In genomic region chr1:134036492-134036891, GRCm38 (mm10) we compare ENCODE assay signal across 12 mouse cellular contexts. TPM values are rescaled to one million over a fixed set of nuclear protein-coding genes. Genes with fewer than 3 reads are reported as not detected.
DNase-seq lines count a peak whose midpoint lies in the region; ATAC-seq and TF ChIP-seq lines count a peak whose summit lies in the region.
"Had no signal": no experiment of that assay in that cellular context is flagged by ENCODE, and none has a peak within 500 bp of the region (broad histone marks: within the 10 kb centered on the region; RNA-seq: fewer than 3 reads in every experiment).

No protein-coding gene starts in this region.

- no peak overlapping the region for H3K4me2 ChIP-seq in forebrain, postnatal 0 days (ENCODE audit: low read depth)
- no peak overlapping the region for H3K4me2 ChIP-seq in forebrain, embryonic 16.5 days (ENCODE audit: low read length)
- H3K4me2 ChIP-seq in kidney, embryonic 16.5 days (replicated peaks; ENCODE audit: low read depth, low read length), result peak overlapping the region; percentile 45; the same call in 1 of the 2 replicates
- no peak overlapping the region for H3K4me2 ChIP-seq in midbrain, postnatal 0 days (ENCODE audit: low read depth, low read length, poor library complexity, severe bottlenecking)
- H3K4me2 ChIP-seq in midbrain, embryonic 15.5 days, result no peak overlapping the region

- no peak overlapping the region for H3K27ac ChIP-seq in forebrain, postnatal 0 days (ENCODE audit: low read depth, low read length)
- no peak overlapping the region for H3K27ac ChIP-seq in forebrain, embryonic 16.5 days (ENCODE audit: low read length)
- no peak overlapping the region for H3K27ac ChIP-seq in kidney, embryonic 16.5 days (ENCODE audit: low read length)
- H3K27ac ChIP-seq in midbrain, postnatal 0 days (ENCODE audit: low read depth, low read length), result no peak overlapping the region
- H3K27ac ChIP-seq in midbrain, embryonic 15.5 days, result no peak overlapping the region
- no peak overlapping the region for H3K27ac ChIP-seq in small intestine, adult 2 months (ENCODE audit: insufficient read depth, low read depth, low read length)

- WGBS in forebrain, postnatal 0 days, result 77% methylated on average over 2 of the region's 2 CpGs
- WGBS in forebrain, embryonic 16.5 days, result 61% methylated on average over 2 of the region's 2 CpGs
- WGBS in kidney, embryonic 16.5 days, result 69% methylated on average over 2 of the region's 2 CpGs
- WGBS in midbrain, postnatal 0 days, result 63% methylated on average over 2 of the region's 2 CpGs
- 61% methylated on average over 2 of the region's 2 CpGs for WGBS in midbrain, embryonic 15.5 days
- 65% methylated on average over 2 of the region's 2 CpGs for WGBS in small intestine, adult 2 months

- DNase-seq in forebrain, postnatal 0 days, result no peak
- DNase-seq in kidney, adult 18-20 months, result no peak
- DNase-seq in midbrain, postnatal 0 days (ENCODE audit: low spot score), result no peak
- no peak for DNase-seq in thymus, postnatal 36 days
- DNase-seq: cerebellum, postnatal 36 days; kidney, adult 8-10 months had no signal

- no peak for ATAC-seq in forebrain, postnatal 0 days
- no peak for ATAC-seq in forebrain, embryonic 16.5 days
- no peak for ATAC-seq in kidney, embryonic 16.5 days (ENCODE audit: low FRiP score, low TSS enrichment)
- no peak for ATAC-seq in midbrain, postnatal 0 days (ENCODE audit: low FRiP score)
- ATAC-seq in midbrain, embryonic 15.5 days (replicated peaks), result no peak

- H3K27me3 ChIP-seq in forebrain, postnatal 0 days (ENCODE audit: insufficient read depth, low read length), result no peaks in the 10 kb centered on the region
- no peaks in the 10 kb centered on the region for H3K27me3 ChIP-seq in forebrain, embryonic 16.5 days (replicated peaks; ENCODE audit: control insufficient read depth, insufficient read depth, low read length)
- H3K27me3 ChIP-seq in kidney, embryonic 16.5 days (ENCODE audit: insufficient read depth, low read length), result no peaks in the 10 kb centered on the region
- no peaks in the 10 kb centered on the region for H3K27me3 ChIP-seq in midbrain, postnatal 0 days (ENCODE audit: insufficient read depth, low read length)
- H3K27me3 ChIP-seq in midbrain, embryonic 15.5 days (replicated peaks), result no peaks in the 10 kb centered on the region
- no peaks in the 10 kb centered on the region for H3K27me3 ChIP-seq in small intestine, adult 2 months (ENCODE audit: control insufficient read depth, insufficient read depth, low read length)

- H3K9ac ChIP-seq in forebrain, postnatal 0 days, result no peak overlapping the region
- no peak overlapping the region for H3K9ac ChIP-seq in forebrain, embryonic 16.5 days (replicated peaks; ENCODE audit: low read depth, low read length)
- no peak overlapping the region for H3K9ac ChIP-seq in kidney, embryonic 16.5 days (replicated peaks; ENCODE audit: low read length)
- no peak overlapping the region for H3K9ac ChIP-seq in midbrain, postnatal 0 days (replicated peaks; ENCODE audit: low read length, poor library complexity, severe bottlenecking)
- no peak overlapping the region for H3K9ac ChIP-seq in midbrain, embryonic 15.5 days

- TF ChIP-seq POLR2A in small intestine, adult 2 months (IDR thresholded peaks at IDR 0.05; ENCODE audit: low read depth, low read length), result no peak

- no peaks in the 10 kb centered on the region for H3K36me3 ChIP-seq in forebrain, postnatal 0 days (ENCODE audit: insufficient read depth)
- H3K36me3 ChIP-seq in forebrain, embryonic 16.5 days (ENCODE audit: control insufficient read depth, insufficient read depth), result no peaks in the 10 kb centered on the region
- H3K36me3 ChIP-seq in kidney, embryonic 16.5 days (ENCODE audit: insufficient read depth, low read length), result no peaks in the 10 kb centered on the region
- no peaks in the 10 kb centered on the region for H3K36me3 ChIP-seq in midbrain, postnatal 0 days (ENCODE audit: insufficient read depth, low read length)
- H3K36me3 ChIP-seq in midbrain, embryonic 15.5 days (replicated peaks), result no peaks in the 10 kb centered on the region
- H3K36me3 ChIP-seq in small intestine, adult 2 months (ENCODE audit: control insufficient read depth, insufficient read depth, low read length), result no peaks in the 10 kb centered on the region

- TF ChIP-seq CTCF in forebrain, postnatal 0 days (IDR thresholded peaks at IDR 0.05; ENCODE audit: low read depth), result peak; percentile 39
- TF ChIP-seq CTCF in midbrain, postnatal 0 days (IDR thresholded peaks at IDR 0.05), result peak; percentile 33; the same call in 1 of the 2 replicates
- peak; percentile 22; the same call in 1 of the 2 replicates for TF ChIP-seq CTCF in small intestine, adult 2 months (IDR thresholded peaks at IDR 0.05; ENCODE audit: extremely low read depth, insufficient read length, insufficient replicate concordance, low read depth, low read length)

- H3K4me1 ChIP-seq in forebrain, postnatal 0 days (ENCODE audit: insufficient read depth), result no peaks in the 10 kb centered on the region
- no peaks in the 10 kb centered on the region for H3K4me1 ChIP-seq in forebrain, embryonic 16.5 days (replicated peaks; ENCODE audit: control insufficient read depth, insufficient read depth, low read length)
- H3K4me1 ChIP-seq in kidney, embryonic 16.5 days (ENCODE audit: insufficient read depth, low read length), result peaks cover 15% of the 10 kb centered on the region
- no peaks in the 10 kb centered on the region for H3K4me1 ChIP-seq in midbrain, postnatal 0 days (ENCODE audit: insufficient read depth, low read length)
- H3K4me1 ChIP-seq in midbrain, embryonic 15.5 days, result no peaks in the 10 kb centered on the region
- no peaks in the 10 kb centered on the region for H3K4me1 ChIP-seq in small intestine, adult 2 months (ENCODE audit: control insufficient read depth, insufficient read depth, insufficient read length, low read length)
- H3K4me1 ChIP-seq: megakaryocyte, embryonic 14.5 days had no signal

- no peak overlapping the region for H3K4me3 ChIP-seq in forebrain, postnatal 0 days (ENCODE audit: low read depth, low read length)
- no peak overlapping the region for H3K4me3 ChIP-seq in forebrain, embryonic 16.5 days (replicated peaks; ENCODE audit: low read length)
- no peak overlapping the region for H3K4me3 ChIP-seq in kidney, embryonic 16.5 days (ENCODE audit: low read length)
- no peak overlapping the region for H3K4me3 ChIP-seq in midbrain, postnatal 0 days (ENCODE audit: low read depth, low read length)
- no peak overlapping the region for H3K4me3 ChIP-seq in midbrain, embryonic 15.5 days
- no peak overlapping the region for H3K4me3 ChIP-seq in small intestine, adult 2 months (ENCODE audit: low read depth, low read length)
- H3K4me3 ChIP-seq: erythroblast, embryonic 14.5 days; megakaryocyte, embryonic 14.5 days had no signal

- H3K9me3 ChIP-seq in forebrain, postnatal 0 days (ENCODE audit: low read length), result no peaks in the 10 kb centered on the region
- H3K9me3 ChIP-seq in forebrain, embryonic 16.5 days (ENCODE audit: control insufficient read depth, low read length), result no peaks in the 10 kb centered on the region
- H3K9me3 ChIP-seq in kidney, embryonic 16.5 days (ENCODE audit: low read length), result no peaks in the 10 kb centered on the region
- no peaks in the 10 kb centered on the region for H3K9me3 ChIP-seq in midbrain, postnatal 0 days (ENCODE audit: low read length)
- H3K9me3 ChIP-seq in midbrain, embryonic 15.5 days, result no peaks in the 10 kb centered on the region

RNA-seq across cellular contexts. Expression of gene Fmod, which starts 0.6 kb away (rescaled TPM):
- total RNA-seq in forebrain, postnatal 0 days (2014; rRNA removed), result 7.0 and 14.2 TPM in 2 replicates
- 14.7 and 19.6 TPM in 2 replicates for polyA plus RNA-seq in forebrain, postnatal 0 days (2015; fragmentation: Nextera tagmentation; extraction: Ambion mirVana)
- polyA plus RNA-seq in forebrain, embryonic 16.5 days (2015; fragmentation: Nextera tagmentation; extraction: Ambion mirVana), result 7.8 and 12.6 TPM in 2 replicates
- polyA plus RNA-seq in kidney, embryonic 16.5 days (2015; fragmentation: Nextera tagmentation; extraction: Ambion mirVana), result 12.5 and 17.1 TPM in 2 replicates
- 17.0 and 17.1 TPM in 2 replicates for total RNA-seq in midbrain, postnatal 0 days (2014; rRNA removed)
- polyA plus RNA-seq in midbrain, postnatal 0 days (2015; fragmentation: Nextera tagmentation; extraction: Ambion mirVana), result 24.8 and 26.3 TPM in 2 replicates
- polyA plus RNA-seq in midbrain, embryonic 15.5 days (2015; fragmentation: Nextera tagmentation; extraction: Ambion mirVana), result 15.2 and 21.1 TPM in 2 replicates
- 0.48 and 0.86 TPM in 2 replicates for polyA plus RNA-seq in small intestine, adult 2 months (2012; rRNA removed)
- polyA plus RNA-seq: erythroblast, embryonic 14.5 days had no signal

RNA-seq across cellular contexts. Expression of gene Btg2, which starts 42.4 kb away (rescaled TPM):
- 9.2 and 11.9 TPM in 2 replicates for total RNA-seq in forebrain, postnatal 0 days (2014; rRNA removed)
- polyA plus RNA-seq in forebrain, postnatal 0 days (2015; fragmentation: Nextera tagmentation; extraction: Ambion mirVana), result 10.1 and 12.0 TPM in 2 replicates
- polyA plus RNA-seq in forebrain, embryonic 16.5 days (2015; fragmentation: Nextera tagmentation; extraction: Ambion mirVana), result 56.0 and 66.4 TPM in 2 replicates
- 36.2 and 38.2 TPM in 2 replicates for polyA plus RNA-seq in kidney, embryonic 16.5 days (2015; fragmentation: Nextera tagmentation; extraction: Ambion mirVana)
- total RNA-seq in midbrain, postnatal 0 days (2014; rRNA removed), result 12.0 and 19.8 TPM in 2 replicates
- 8.9 and 9.9 TPM in 2 replicates for polyA plus RNA-seq in midbrain, postnatal 0 days (2015; fragmentation: Nextera tagmentation; extraction: Ambion mirVana)
- 37.2 and 42.2 TPM in 2 replicates for polyA plus RNA-seq in midbrain, embryonic 15.5 days (2015; fragmentation: Nextera tagmentation; extraction: Ambion mirVana)
- polyA plus RNA-seq in small intestine, adult 2 months (2012; rRNA removed), result 18.0 and 73.7 TPM in 2 replicates
